17 mouse cellular contexts compared by ENCODE assay signal in genomic region chr2:125795118-125795517, GRCm38 (mm10).
"Had no signal": no experiment of that assay in that cellular context is flagged by ENCODE, and none has a peak within 500 bp of the region (broad histone marks: within the 10 kb centered on the region; RNA-seq: fewer than 3 reads in every experiment).

No protein-coding gene starts in this region.

- H3K4me3 ChIP-seq: lung, embryonic 15.5 days; midbrain, embryonic 10.5 days; midbrain, embryonic 12.5 days; neural tube, embryonic 12.5 days; stomach, embryonic 15.5 days had no signal

- H3K9me3 ChIP-seq: lung, embryonic 15.5 days; midbrain, embryonic 10.5 days; midbrain, embryonic 12.5 days; neural tube, embryonic 12.5 days; stomach, embryonic 15.5 days had no signal

- DNase-seq: lung, adult 2 months; lung, postnatal 14 days; lung, postnatal 4 days; midbrain, embryonic 14.5 days; right cerebral cortex, postnatal 14 days; thymus, adult 2 months; thymus, postnatal 25 days; thymus, postnatal 4 days had no signal

- H3K36me3 ChIP-seq: lung, embryonic 15.5 days; midbrain, embryonic 10.5 days; midbrain, embryonic 12.5 days; neural tube, embryonic 12.5 days; stomach, embryonic 15.5 days had no signal

- H3K27me3 ChIP-seq: lung, embryonic 15.5 days; midbrain, embryonic 12.5 days; neural tube, embryonic 12.5 days; stomach, embryonic 15.5 days had no signal

- ATAC-seq: lung, postnatal 0 days; midbrain, embryonic 16.5 days had no signal

- H3K4me2 ChIP-seq: lung, embryonic 15.5 days; midbrain, embryonic 12.5 days; neural tube, embryonic 12.5 days; stomach, embryonic 15.5 days had no signal

- H3K4me1 ChIP-seq: midbrain, embryonic 10.5 days; midbrain, embryonic 12.5 days; neural tube, embryonic 12.5 days; stomach, embryonic 15.5 days had no signal

- H3K27ac ChIP-seq: liver, embryonic 14.5 days; lung, embryonic 15.5 days; midbrain, embryonic 10.5 days; midbrain, embryonic 12.5 days; neural tube, embryonic 12.5 days; stomach, embryonic 15.5 days; stomach, postnatal 0 days had no signal

- H3K9ac ChIP-seq: liver, embryonic 14.5 days; lung, embryonic 15.5 days; midbrain, embryonic 12.5 days; neural tube, embryonic 12.5 days; stomach, embryonic 15.5 days had no signal
